Mouse (Mus musculus): ENCODE data around the gene Ggt5. TPM values are rescaled to one million over a fixed set of nuclear protein-coding genes. Genes with fewer than 3 reads are reported as not detected.

The Ggt5 gene
- total RNA-seq, 4 experiments from 2014 or later, result 2.6 to 5.0 (median 4.3) TPM

DNA sequence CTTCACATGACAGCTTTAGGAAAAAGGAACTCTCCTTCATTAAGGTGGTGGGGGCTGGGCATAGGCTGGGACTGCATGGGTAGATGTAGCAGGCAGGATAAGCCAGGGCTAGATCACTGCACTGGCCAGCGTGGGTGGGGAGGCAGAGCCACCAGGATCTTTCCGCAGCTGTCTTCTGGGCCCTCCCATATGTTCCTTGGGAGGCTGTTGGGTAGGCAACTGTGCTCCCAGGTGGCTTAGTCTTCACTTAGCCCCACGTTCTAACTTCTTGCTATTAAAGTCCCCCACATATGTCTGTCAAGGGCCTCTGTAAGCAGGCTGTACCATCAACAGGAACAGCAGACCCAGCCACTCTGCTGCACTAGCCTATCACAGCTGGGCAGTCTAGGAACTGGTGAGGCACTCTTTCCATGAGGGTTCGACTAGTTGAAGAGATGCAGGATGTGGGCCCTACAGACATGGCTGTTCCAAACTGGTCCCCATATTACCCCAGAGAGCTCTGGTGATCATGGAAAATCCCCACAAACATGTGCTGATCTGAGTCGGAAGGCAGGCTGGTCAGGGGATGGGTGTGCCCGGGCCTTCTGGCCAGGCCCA lies 61.3 kb downstream of the Ggt5 start:
- DNase-seq (ENCODE audit: low spot score in 2 of 2), result no peak

DNA sequence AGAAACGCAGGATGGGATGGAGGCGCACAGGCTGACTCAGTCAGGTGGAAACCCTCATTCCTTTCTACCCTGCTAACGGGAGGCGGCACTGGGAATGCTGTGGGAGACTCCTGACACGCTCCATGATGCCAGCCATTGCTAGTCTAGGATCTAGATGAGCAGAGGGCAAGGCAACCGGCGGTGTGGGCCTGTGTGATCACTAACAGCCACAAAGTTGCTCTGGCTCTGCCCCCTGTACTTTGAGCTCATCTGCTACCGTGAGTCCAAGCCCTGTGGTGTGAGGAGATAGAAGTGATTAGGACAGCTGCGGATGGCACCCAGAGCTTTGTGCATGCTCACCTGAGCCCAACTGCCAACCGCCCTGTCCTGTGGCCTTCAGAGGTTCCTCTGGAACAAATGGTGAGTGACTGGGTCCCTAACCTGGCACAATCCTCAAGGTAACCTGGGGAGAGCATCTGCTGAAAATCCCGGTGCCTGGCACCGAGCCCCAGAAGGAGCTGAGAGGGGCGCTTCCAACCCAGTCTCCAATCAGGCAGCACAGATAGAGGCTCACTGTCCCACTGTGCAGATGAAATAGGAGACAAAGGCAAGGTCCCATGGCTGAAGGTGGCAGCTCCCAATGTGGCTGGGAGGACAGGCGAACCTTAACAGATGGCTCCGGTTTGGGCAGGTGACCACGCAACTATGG lies 62.4 kb downstream of the Ggt5 start:
- no peak for DNase-seq (ENCODE audit: low spot score in 2 of 2)

DNA sequence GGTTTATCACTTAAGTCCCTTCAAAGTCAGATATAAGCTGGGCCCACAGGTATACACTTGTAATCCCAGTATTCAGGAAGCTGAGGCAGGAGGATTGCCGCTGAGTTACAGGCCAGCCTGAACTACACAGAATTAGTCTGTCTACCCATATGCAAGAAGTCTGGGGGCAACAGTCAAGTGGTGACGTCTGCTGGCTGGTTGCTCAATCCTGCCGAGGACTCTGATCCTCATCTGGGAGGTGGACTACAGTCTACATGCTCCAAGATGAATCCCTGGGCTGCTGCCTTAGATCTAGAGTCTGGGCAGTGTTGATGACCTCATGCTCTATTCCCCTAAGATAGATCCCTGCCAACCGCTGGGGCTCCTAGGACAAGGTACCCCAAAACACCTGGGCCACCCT lies 64.9 kb downstream of the Ggt5 start:
- DNase-seq (ENCODE audit: low spot score in 2 of 2), result no peak

DNA sequence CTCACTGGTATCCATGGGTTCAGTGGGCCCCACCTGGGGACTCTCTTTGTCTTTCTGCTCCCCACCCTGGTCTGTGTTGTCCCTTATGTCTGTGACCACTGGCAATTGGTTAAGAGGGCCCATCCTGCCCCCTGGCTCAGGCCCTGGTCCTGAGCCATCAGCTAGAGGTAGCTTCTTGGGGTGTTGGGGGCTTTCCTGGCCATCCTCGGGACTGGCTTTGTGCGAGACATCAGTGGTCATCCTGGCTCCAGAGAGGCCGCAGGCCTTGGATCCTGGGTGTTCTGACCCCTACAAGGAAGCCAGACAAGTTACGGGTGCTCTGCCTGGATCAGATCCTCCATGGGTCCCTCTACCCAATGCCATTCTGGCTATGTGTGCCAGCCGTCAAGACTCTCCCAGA lies 68.0 kb downstream of the Ggt5 start:
- DNase-seq (ENCODE audit: low spot score in 2 of 2), result no peak

DNA sequence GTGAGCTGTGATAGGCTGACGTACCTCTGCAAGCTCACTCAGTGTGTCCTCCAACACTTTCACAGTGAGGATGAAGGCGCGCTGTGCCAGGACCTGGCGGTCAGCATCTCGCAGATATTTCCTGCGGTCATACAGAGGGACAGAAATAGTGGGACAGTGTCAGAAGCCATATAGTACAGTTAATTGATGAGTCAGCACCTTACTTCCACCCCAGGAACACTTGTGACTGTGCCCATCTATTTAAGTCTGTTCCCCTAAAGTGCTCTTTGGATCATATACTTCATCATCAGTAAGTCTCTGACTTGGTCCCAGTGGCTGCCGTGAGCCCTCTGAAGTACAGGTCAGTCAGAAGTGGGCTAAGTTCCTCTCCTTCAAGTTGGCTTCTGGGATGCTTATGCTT lies 68.6 kb downstream of the Ggt5 start:
- DNase-seq (ENCODE audit: low spot score in 2 of 2), result no peak

DNA sequence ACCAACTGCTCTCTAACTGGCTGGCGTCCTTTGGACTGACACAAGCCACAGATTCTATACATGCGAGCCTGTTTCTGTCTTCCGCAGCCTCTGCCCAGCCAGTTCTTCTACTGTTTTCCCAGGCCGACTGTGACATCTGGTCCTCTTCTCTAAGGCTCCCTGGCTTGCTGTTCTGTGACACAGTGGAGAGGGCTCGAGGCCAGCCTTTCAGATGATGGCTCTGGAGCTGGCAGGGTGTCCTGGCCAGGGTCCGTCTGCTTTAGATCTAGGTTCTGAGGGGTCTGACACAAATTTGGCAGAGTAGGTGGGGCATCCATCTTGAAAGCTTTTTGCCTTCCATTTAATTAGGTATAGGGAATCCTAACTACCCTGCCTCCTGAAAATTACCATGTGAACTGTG lies 72.2 kb downstream of the Ggt5 start:
- no peak for DNase-seq (ENCODE audit: low spot score in 2 of 2)

DNA sequence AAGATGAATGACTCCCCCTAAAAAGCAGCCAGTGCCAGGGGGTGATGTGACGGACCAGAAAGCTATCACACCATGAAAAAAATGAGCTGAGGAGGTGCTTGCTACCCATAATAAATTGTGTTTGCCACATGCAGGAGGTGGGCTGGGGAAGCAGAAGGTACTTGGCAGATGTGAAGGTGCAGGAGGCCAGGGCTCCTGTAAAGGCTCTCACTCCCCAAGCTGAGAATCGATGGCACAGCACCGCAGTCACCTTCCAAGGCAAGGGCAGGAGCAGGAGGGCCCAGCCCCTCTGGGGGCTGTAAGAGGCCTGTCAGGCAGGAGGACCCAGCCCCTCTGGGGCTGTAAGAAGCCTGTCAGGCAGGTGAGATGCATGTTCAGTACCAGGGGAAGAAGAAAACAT lies 72.7 kb downstream of the Ggt5 start:
- no peak for DNase-seq (ENCODE audit: low spot score in 2 of 2)

DNA sequence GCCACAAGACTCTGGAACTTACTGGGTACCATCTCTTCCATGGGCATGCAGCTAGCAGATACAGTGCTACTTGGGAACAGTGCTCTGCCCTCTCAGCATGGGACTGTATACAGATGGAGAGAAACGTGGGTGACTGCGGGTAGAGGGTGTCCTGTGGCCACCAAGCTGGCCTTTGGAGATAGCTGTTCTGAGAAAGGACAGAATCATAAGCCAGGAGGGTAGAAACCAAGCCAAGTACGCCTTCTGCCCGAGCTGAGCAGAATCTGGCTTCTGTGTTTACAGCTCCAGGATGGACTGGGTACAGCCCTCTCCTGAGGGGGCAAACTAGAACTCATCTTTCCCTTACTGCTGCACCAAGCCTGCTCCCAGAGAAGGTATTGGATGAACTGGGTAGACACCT lies 73.4 kb downstream of the Ggt5 start:
- no peak for DNase-seq (ENCODE audit: low spot score in 2 of 2)

DNA sequence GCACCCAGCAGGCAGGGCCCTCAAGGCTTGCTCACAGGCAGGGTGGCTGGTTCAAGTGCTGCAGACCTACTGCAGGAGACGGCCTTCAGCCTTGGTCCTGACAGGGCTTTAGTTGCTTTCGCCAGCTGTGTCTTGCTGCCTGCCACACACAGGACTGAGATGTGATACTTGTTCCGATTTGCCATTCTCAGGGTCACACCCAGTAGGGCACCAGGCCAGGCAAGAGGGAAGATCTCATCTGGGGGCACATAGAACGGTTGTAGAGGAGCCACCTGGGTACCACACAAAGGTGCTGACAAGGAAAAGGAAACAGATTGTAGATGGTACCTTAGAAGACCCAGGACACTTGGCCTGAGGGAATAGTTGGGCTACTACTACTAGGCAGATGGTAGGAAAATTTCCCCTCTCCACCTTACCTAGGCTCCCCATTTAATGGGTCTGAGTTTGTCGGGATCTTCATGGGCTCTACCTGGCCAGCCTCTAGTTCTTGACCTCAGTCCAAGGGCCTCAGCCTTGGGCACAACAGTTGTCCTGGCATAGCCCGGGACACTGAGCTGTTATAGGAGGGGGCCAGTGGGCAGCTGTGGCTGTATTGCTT lies 75.6 kb downstream of the Ggt5 start:
- DNase-seq (ENCODE audit: low spot score in 2 of 2), result no peak

DNA sequence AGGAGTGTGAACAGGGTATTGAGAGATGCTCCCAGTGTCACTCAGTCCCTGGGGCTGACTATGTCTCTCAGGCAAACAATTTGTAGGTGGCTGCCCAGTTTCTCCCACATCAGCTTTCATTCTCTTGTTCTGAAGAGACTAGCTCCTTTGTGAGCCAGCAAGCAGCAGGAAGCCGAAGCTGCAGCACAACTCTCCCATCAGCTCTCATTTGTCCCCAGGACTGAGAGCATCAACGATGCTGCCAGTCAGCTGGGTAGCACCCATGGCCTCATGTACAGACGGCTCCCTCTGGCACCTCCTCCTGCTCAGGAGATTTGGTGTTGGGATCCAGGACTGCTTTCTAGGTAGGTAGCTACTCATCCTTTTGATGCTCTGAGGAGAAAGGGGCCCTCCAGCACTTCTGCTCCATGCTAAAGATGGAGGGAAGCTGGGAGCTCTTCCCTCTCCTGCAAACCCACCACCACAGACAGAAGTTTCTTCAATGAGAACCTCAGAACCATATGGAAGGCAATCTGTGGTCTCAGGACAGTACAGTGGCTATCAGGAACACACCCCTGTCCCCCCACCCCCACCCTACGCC lies 77.4 kb downstream of the Ggt5 start:
- DNase-seq (ENCODE audit: low spot score in 2 of 2), result no peak

Other genes starting within 250 kb of the Ggt5 start
- under 1 TPM; 0.20 to 0.83 (median 0.44) TPM for gene Upb1, start 188.2 kb upstream of the Ggt5 start, total RNA-seq (2022)
- 10 to 100 TPM; 67.3 to 82.9 (median 72.6) TPM for gene Snrpd3, start 71.8 kb upstream of the Ggt5 start, total RNA-seq (2022)
- 10 to 100 TPM; 14.0 to 17.3 (median 14.4) TPM for gene Gucd1, start 71.4 kb upstream of the Ggt5 start, total RNA-seq (2022)
- 10 to 100 TPM in 3 of 4 experiments, 1 to 10 TPM in 1; 9.5 to 16.9 (median 12.0) TPM for gene Lrrc75b, start 29.0 kb upstream of the Ggt5 start, total RNA-seq (2022)
- 1 to 10 TPM; 4.0 to 5.6 (median 4.6) TPM for gene Ggt1, start 27.7 kb upstream of the Ggt5 start, total RNA-seq (2022)
- gene Susd2, start 54.7 kb downstream of the Ggt5 start, total RNA-seq (2022), result 1 to 10 TPM; 2.5 to 3.8 (median 3.0) TPM
- 10 to 100 TPM; 64.2 to 89.7 (median 67.1) TPM for gene Cabin1, start 175.0 kb downstream of the Ggt5 start, total RNA-seq (2022)
- gene Ddt, start 184.1 kb downstream of the Ggt5 start, total RNA-seq (2022), result 10 to 100 TPM; 39.9 to 46.0 (median 44.1) TPM
- not detected for gene Gm20441, start 191.6 kb downstream of the Ggt5 start, total RNA-seq (2022)
- gene Gstt3, start 192.1 kb downstream of the Ggt5 start, total RNA-seq (2022), result 1 to 10 TPM; 2.0 to 7.7 (median 4.3) TPM
- gene Gstt1, start 209.2 kb downstream of the Ggt5 start, total RNA-seq (2022), result 10 to 100 TPM; 10.0 to 15.8 (median 12.8) TPM
- gene Gstt4, start 233.2 kb downstream of the Ggt5 start, total RNA-seq (2022), result under 1 TPM in 1 of 4 experiments, not detected in 3; 0.35 TPM
- 1 to 10 TPM; 5.1 to 6.8 (median 5.7) TPM for gene Gstt2, start 248.1 kb downstream of the Ggt5 start, total RNA-seq (2022)

All from layer of hippocampus, adult 8-10 months (tissue).